Mouse (Mus musculus): ENCODE data around the gene Abtb1.

DNA sequence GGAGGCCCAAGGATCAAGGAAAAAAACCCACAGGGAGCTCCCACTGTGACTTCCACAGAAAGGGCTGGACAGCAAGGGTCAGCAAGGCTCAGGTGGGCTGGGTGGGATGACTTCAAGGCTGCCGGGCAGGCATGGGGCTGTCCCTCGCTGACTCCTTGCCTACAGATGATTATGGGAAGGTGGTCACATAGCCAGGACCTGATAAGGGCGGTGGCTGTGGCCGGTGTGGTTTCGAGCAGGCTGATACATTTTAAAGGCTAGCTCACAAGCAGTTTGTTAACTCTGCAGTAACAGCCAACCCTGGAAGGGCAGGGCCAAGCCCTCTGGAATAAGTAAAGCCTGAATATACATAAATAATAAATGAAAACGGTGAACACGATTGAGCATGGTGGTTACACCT, 38.7 kb downstream of the Abtb1 start:
- TF ChIP-seq USF1 (IDR thresholded peaks at IDR 0.05; ENCODE audit: low read depth) (no peak), POLR2A (IDR thresholded peaks at IDR 0.05; ENCODE audit: insufficient read length, low read depth) (no peak), MYOD1 (IDR thresholded peaks at IDR 0.05; ENCODE audit: control insufficient read depth in 1 of 3, insufficient read length in 2 of 3, low read depth in 2 of 3) (no peak), TCF12 (IDR thresholded peaks at IDR 0.05; ENCODE audit: insufficient read depth, poor library complexity, severe bottlenecking) (no peak), CEBPB (IDR thresholded peaks at IDR 0.05; ENCODE audit: insufficient read depth, poor library complexity, severe bottlenecking) (no peak), MAX (IDR thresholded peaks at IDR 0.05; ENCODE audit: low read depth) (no peak), MYOG (IDR thresholded peaks at IDR 0.05; ENCODE audit: control insufficient read depth in 1 of 3, insufficient read depth in 1 of 3, insufficient read length in 2 of 3, low read depth in 2 of 3) (no peak), E2F4 (IDR thresholded peaks at IDR 0.05; ENCODE audit: insufficient read depth) (no peak)
